Mouse (Mus musculus) layer of hippocampus, adult 9-10 months (tissue): ENCODE data around the gene Vkorc1l1.
A peak's percentile ranks its signal among the peaks of the same experiment; 100 is the strongest.

Experiments
- DNase-seq: peaks from one replicate; pipeline ENCODE4 v3.0.0; 2022; ENCODE audit warnings: low spot score

The Vkorc1l1 gene

GRCm38 (mm10) chr5:130001356-130001987 lies 59.7 kb downstream of the Vkorc1l1 start:
- DNase-seq = no peak

- DNase-seq = peak; percentile 59
Measured at GRCm38 (mm10) chr5:130002301-130003146, 60.8 kb downstream of the Vkorc1l1 start, which contains the start of gene Gusb. TSS of gene Gusb (minus strand) at chr5:130003049.

GRCm38 (mm10) chr5:130003229-130003628 lies 61.5 kb downstream of the Vkorc1l1 start:
- DNase-seq = no peak

DNA sequence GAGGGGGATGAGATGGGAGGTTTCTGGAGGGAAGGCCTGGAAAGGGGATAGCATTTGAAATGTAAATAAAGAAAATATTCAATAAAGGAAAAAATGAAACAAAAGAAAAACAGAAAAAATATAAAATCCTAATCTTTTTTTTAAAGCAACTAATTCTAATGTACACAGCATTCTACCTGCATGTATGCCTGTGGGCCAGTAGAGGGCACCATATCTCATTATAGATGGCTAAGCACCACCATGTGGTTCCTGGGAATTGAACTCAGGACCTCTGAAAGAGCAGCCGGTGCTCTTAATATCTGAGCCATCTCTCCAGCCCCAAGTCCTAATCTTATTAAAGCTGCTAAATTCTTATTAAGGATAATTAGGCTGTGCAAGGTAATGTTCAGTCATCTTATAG lies 65.6 kb downstream of the Vkorc1l1 start:
- DNase-seq = no peak

- no peak for DNase-seq
Measured at GRCm38 (mm10) chr5:130008034-130008590, 66.3 kb downstream of the Vkorc1l1 start.

GRCm38 (mm10) chr5:130009784-130010183 lies 68.0 kb downstream of the Vkorc1l1 start:
- no peak for DNase-seq

GRCm38 (mm10) chr5:130010961-130011360 lies 69.2 kb downstream of the Vkorc1l1 start:
- DNase-seq = no peak

- no peak for DNase-seq
Measured at GRCm38 (mm10) chr5:130015104-130015503, 73.3 kb downstream of the Vkorc1l1 start.

- no peak for DNase-seq
Measured at GRCm38 (mm10) chr5:130019461-130019860, 77.7 kb downstream of the Vkorc1l1 start.

DNA sequence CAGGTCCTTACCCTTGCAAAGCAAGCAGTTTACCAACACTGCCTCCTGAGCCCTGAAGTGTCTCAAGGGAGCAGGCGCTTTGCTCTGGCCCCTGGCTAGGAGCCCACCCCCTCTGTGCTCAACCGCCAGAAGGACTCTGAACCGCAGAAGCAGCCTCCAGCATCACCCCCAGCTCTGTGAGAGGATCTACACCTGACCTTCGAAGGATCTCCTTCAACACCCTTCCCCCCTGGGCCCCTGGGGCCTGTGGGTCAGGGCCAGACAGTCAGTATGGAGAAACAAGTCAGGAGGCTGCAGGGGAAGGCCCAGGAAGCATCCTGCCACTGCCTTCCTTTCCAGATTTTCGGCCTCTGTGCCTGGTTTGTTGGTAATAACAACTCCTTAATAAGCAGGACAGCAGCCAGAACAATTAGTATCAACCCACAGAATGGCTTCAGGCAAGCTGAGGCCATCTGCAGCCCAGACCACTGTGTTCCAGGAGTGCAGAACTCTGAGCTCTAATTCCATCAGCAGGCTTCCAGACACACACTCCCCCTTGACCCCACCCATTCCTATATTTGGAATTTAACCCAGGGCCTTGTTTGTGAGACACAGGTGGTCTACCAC lies 79.7 kb downstream of the Vkorc1l1 start:
- no peak for DNase-seq

GRCm38 (mm10) chr5:130022366-130022765 lies 80.6 kb downstream of the Vkorc1l1 start:
- DNase-seq = no peak

GRCm38 (mm10) chr5:130023067-130023766 lies 81.4 kb downstream of the Vkorc1l1 start:
- DNase-seq = no peak

DNA sequence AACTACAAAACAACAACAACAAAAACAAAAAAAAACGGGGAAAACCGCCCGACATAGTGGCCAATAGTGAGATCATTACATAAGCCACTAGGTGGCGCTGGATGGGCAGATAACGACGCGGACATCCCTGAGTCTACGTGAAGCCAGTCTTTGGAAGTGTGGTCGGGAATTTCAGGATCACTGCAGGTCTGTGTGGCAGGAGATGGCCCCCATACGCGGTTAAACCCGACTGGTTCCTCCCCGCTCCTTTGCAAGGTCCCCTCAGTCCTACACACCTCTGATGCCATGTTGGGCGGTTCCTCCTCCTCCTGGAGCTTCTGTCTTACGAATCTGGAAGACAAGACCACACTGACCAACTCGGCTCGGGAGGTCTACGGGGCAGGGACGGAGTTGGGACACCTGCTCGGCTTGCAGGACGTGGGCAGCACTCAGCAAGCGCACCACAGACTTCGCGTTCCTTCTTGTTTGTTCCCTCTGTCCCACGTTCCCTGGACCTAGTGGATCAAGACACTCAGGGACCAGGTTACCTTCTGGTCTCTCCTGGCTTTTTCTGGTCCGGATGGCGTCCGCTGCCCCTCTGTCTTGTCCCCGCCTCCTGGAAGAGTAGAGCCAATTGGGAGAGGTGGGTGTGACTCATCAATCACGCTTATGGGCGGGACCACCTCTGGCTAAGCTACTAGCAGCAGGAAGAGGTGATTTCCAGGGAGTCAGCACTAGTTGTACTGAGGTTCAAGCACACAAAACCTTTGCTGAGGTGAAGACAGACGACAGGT lies 82.2 kb downstream of the Vkorc1l1 start:
- peak; percentile 67 for DNase-seq

GRCm38 (mm10) chr5:130027134-130027533 lies 85.4 kb downstream of the Vkorc1l1 start:
- no peak for DNase-seq

GRCm38 (mm10) chr5:130027696-130028095 lies 85.9 kb downstream of the Vkorc1l1 start:
- DNase-seq = no peak

GRCm38 (mm10) chr5:130029142-130029897 lies 87.5 kb downstream of the Vkorc1l1 start, which contains the start of the genes Asl and Crcp:
TSS of gene Asl (minus strand) at chr5:130029247.
TSS of gene Crcp (plus strand) at chr5:130029290.
- peak; percentile 71 for DNase-seq

DNA sequence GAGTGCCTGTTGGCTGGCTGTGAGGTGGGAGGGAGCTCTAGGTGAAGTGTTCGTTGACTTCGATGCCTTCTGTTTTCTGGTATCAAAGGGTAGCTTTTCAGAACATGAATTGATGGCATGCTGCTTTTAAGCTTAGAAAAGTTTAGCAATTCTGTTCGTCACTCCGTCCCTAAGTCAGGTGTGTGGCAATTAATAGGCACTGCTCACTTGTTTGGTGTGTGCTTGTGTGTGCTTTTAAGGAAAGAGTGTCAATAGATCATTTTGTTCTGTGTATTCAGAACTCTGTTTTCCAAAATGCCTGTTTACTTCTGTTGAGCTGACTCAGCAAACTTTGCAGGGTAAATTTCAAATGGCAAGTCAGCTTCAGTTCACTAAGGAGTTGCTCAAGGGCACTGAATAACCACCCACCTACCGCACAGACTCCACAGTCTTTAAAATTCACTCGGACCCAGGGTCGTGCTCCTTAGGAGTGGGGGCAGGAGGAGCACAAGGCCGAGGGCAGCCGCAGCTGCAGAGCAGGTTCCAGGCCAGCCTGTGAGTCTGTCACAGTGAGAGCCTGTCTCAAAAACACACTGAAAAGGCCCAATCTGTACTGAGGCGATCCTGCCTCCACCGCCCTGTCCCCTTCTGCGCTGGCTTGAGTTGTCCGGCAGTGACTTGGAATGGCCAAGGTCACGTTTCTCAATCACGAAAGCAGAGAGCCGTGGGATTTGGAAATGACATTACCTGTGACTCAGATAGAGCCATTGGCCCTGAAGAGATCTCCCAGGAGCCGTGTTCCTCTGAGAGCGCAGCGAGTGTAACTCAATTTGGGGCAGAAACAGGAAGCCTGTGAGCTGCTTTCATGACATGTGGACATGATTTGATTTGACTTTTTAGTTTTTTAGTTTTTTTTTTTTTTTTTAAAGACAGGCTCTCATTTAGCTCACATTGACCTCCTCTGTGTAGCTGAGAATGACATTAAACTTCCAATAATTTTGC lies 89.9 kb downstream of the Vkorc1l1 start:
- DNase-seq = no peak

- no peak for DNase-seq
Measured at GRCm38 (mm10) chr5:130033869-130034268, 92.1 kb downstream of the Vkorc1l1 start.
